Mouse (Mus musculus): Measurements from ENCODE around the gene Osbpl5. TPM values are rescaled to one million over a fixed set of nuclear protein-coding genes. Genes with fewer than 3 reads are reported as not detected.
"Not testable (repeated sequence)": the region's sequence is repeated elsewhere in the genome, so short reads cannot be mapped to it uniquely, and the experiment has no call there.

Osbpl5 gene
- polyA plus RNA-seq, 1 experiment from 2014 or later, result 29.9 TPM

DNA sequence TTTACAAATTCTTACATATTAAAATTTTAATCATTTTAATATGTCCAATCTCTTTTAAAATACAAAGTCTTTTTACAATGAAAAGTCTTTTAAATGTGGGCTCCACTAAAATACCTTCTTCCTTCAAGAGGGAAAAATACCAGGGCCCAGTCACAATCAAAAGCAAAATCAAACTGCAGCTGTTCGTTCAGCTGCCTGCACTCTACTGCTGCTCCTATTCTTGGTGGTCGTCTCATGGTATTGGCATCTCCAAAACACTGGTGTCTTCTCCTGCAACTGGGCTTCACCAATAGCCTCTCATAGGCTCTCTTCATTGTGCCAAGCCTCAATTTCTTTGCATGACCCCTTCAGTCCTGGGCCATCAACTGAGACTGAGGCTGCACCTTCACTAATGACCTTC is 93.3 kb downstream of the Osbpl5 start:
- WGBS, result 68% methylated on average over 2 of the region's 2 CpGs
- Histone ChIP-seq H3K27me3 (ENCODE audit: control insufficient read depth, insufficient read depth, low read length) (no peaks in the 10 kb centered on the region), H3K4me2 (replicated peaks; ENCODE audit: low read depth) (no peak overlapping the region), H3K4me1 (replicated peaks; ENCODE audit: control insufficient read depth, insufficient read depth) (no peaks in the 10 kb centered on the region), H3K4me3 (ENCODE audit: low read depth, low read length) (no peak overlapping the region), H3K27ac (replicated peaks) (no peak overlapping the region), H3K9ac (ENCODE audit: low read length) (no peak overlapping the region), H3K36me3 (ENCODE audit: control insufficient read depth, insufficient read depth, low read length) (no peaks in the 10 kb centered on the region), H3K9me3 (ENCODE audit: control insufficient read depth, low read length) (no peaks in the 10 kb centered on the region)
- ATAC-seq (ENCODE audit: low FRiP score, low TSS enrichment) (no peak), DNase-seq (ENCODE audit: low spot score) (no peak)
- no peak for TF ChIP-seq EP300 (optimal IDR thresholded peaks at IDR 0.05)
- no peak for TF ChIP-seq CTCF (IDR thresholded peaks at IDR 0.05; ENCODE audit: low read depth)

DNA sequence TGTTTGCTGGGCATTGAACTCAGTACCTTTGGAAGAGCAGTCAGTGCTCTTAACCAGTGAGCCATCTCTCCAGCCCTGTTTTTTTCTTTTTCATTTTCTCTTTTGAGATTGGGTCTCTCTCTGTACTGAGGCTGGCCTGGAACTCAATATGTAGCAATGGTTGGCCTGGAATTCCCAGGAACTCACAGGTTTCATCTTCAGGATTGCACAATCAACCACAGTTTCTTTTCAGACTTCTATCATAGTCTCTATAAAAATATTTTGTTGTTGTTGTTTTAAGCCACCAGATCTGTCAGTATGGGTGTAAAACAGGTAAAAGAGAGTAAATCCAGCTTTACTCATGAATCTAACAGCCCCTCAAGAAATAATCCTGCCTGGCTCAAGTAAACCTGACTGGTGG is 96.0 kb downstream of the Osbpl5 start:
- Histone ChIP-seq H3K9ac (ENCODE audit: low read length) (no peak overlapping the region), H3K27ac (replicated peaks) (no peak overlapping the region), H3K27me3 (ENCODE audit: control insufficient read depth, insufficient read depth, low read length) (no peaks in the 10 kb centered on the region), H3K4me1 (replicated peaks; ENCODE audit: control insufficient read depth, insufficient read depth) (no peaks in the 10 kb centered on the region), H3K9me3 (ENCODE audit: control insufficient read depth, low read length) (no peaks in the 10 kb centered on the region), H3K4me3 (ENCODE audit: low read depth, low read length) (no peak overlapping the region), H3K4me2 (replicated peaks; ENCODE audit: low read depth) (no peak overlapping the region), H3K36me3 (ENCODE audit: control insufficient read depth, insufficient read depth, low read length) (no peaks in the 10 kb centered on the region)
- TF ChIP-seq EP300 (optimal IDR thresholded peaks at IDR 0.05), result no peak
- TF ChIP-seq CTCF (IDR thresholded peaks at IDR 0.05; ENCODE audit: low read depth), result no peak
- ATAC-seq (ENCODE audit: low FRiP score, low TSS enrichment), result no peak
- no peak for DNase-seq (ENCODE audit: low spot score)

DNA sequence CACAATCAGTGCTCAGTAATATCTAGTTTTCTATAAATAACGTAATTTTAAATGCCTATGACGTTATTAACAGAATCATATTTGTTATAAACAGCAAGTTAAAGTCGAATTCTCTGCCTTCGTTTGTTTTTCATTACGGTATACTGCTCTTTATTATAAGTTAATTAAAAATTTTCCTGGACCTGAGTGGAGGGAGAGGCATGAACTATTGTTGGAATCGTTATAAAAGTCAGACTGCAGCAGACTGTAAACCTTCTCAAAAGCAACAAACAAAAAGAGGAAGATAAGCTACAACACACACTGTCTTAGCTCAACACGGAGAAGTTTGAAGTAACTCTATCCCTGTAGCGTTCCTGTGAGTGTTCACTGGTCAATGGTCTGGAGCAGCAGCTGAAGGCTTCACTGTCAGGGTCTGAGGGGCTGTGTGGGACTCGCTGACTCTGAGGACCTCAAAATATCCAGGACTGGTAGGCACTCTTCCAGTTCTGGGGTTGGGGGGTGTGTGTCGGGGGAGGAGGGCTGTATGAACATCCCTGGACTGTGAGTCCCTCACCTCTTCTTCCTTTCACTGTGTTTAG is 106.9 kb downstream of the Osbpl5 start:
- not testable (repeated sequence) for H3K9me3 ChIP-seq (ENCODE audit: control insufficient read depth, low read length); ATAC-seq (ENCODE audit: low FRiP score, low TSS enrichment)

DNA sequence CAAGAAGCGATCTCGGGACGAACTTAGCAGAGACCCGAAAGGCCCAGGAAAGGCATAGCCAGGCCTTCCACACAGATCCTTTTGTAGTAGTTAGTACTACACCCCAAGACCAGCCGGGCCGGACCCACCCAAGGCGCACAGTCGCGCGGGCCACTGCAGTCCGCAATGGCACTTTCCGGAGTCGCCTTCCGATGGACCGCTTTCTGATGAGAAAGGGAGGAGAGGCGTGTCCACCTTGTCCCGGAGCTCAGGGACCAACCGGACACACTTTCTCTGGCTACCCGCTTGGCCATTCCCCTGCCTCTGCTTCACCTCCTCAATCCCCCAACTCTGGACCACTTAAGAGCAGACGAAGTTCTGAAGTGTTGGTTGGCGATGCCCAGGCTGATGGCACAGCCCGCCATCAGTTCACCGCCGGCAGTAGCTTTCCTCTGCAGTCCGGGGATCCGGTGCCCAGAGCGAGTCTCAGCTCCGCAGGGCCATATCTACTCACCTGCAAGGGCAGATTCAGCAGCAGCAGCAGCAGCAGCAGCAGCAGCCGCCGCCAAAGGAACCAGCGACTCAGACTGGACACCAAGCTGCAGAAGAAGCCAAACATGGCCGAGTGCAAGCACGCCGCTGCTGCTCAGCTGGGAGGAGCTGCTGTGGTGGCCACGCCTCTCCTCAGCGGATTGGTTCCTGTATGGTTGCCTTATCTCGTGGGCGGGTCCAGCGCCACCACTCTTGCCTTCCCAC is 107.6 kb downstream of the Osbpl5 start, which contains the start of gene Tnfrsf22:
Gene Tnfrsf22 (minus strand): TSS at position 628 of the 735 bp plus-strand sequence.
- Histone ChIP-seq H3K4me3 (ENCODE audit: low read depth, low read length) (peak within 1 kb of the TSS; percentile 55), H3K36me3 (ENCODE audit: control insufficient read depth, insufficient read depth, low read length) (no peaks in the 10 kb centered on the region), H3K4me2 (replicated peaks; ENCODE audit: low read depth) (peak within 1 kb of the TSS; percentile 88), H3K27me3 (ENCODE audit: control insufficient read depth, insufficient read depth, low read length) (no peaks in the 10 kb centered on the region), H3K9me3 (ENCODE audit: control insufficient read depth, low read length) (no peaks in the 10 kb centered on the region), H3K27ac (replicated peaks) (no peak within 1 kb of the TSS), H3K4me1 (replicated peaks; ENCODE audit: control insufficient read depth, insufficient read depth) (no peaks in the 10 kb centered on the region), H3K9ac (ENCODE audit: low read length) (peak within 1 kb of the TSS; percentile 64)
- 0 out of 2 replicates have a peak, but pooled peaks have one; percentile 21 for TF ChIP-seq CTCF (IDR thresholded peaks at IDR 0.05; ENCODE audit: low read depth)
- TF ChIP-seq EP300 (optimal IDR thresholded peaks at IDR 0.05), result no peak
- DNase-seq (ENCODE audit: low spot score) (peak; percentile 85), ATAC-seq (ENCODE audit: low FRiP score, low TSS enrichment) (peak; percentile 94)
- 3% methylated on average over 39 of the region's 39 CpGs for WGBS

More for the DNA sequence above, 106.9 kb downstream of the Osbpl5 start:
- not testable (repeated sequence) for H3K27ac ChIP-seq (replicated peaks); H3K9ac ChIP-seq (ENCODE audit: low read length); H3K27me3 ChIP-seq (ENCODE audit: control insufficient read depth, insufficient read depth, low read length); H3K36me3 ChIP-seq (ENCODE audit: control insufficient read depth, insufficient read depth, low read length); DNase-seq (ENCODE audit: low spot score); H3K4me1 ChIP-seq (replicated peaks; ENCODE audit: control insufficient read depth, insufficient read depth)
- 51% methylated on average over 10 of the region's 10 CpGs for WGBS
- peak overlapping the region; percentile 88; the same call in 1 of the 2 replicates for H3K4me2 ChIP-seq (replicated peaks; ENCODE audit: low read depth)
- peak overlapping the region; percentile 55 for H3K4me3 ChIP-seq (ENCODE audit: low read depth, low read length)

DNA sequence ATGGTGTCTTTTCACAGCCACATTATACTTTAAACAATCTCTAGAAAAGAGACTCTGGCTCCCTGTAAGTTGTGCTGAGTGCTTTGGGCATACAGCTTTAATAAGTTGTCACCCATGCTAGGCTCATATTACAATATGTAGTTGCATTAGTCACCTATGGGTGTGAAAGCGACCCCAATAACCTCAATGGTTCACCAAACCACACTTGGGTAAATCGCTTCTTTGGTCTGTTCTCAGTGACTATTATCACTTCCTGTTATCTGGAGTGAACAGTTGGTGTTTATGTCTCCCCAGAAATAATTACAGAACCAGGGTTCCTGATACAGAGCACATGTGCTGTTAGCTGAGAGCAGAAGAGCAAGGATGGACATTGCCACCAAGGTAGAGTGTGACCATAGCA is 112.8 kb downstream of the Osbpl5 start:
- not testable (repeated sequence) for H3K27me3 ChIP-seq (ENCODE audit: control insufficient read depth, insufficient read depth, low read length); H3K4me1 ChIP-seq (replicated peaks; ENCODE audit: control insufficient read depth, insufficient read depth); ATAC-seq (ENCODE audit: low FRiP score, low TSS enrichment); DNase-seq (ENCODE audit: low spot score); H3K4me2 ChIP-seq (replicated peaks; ENCODE audit: low read depth); H3K9me3 ChIP-seq (ENCODE audit: control insufficient read depth, low read length); H3K4me3 ChIP-seq (ENCODE audit: low read depth, low read length); H3K9ac ChIP-seq (ENCODE audit: low read length); H3K36me3 ChIP-seq (ENCODE audit: control insufficient read depth, insufficient read depth, low read length); H3K27ac ChIP-seq (replicated peaks)
- WGBS, result 89% methylated on average over 2 of the region's 2 CpGs

Small RNA genes within 50 kb of the gene (microRNA-seq; reads per million reads assigned to microRNA genes)
- not detected for gene Gm22064

Other genes with a start within 250 kb of the Osbpl5 start
- gene Nap1l4, start 207.9 kb downstream of the Osbpl5 start, polyA plus RNA-seq (2015; fragmentation: Nextera tagmentation; extraction: Ambion mirVana), result 98.5 and 99.4 TPM in 2 replicates
- 45.5 and 53.7 TPM in 2 replicates for gene Cars, start 156.9 kb downstream of the Osbpl5 start, polyA plus RNA-seq (2015; fragmentation: Nextera tagmentation; extraction: Ambion mirVana)
- gene Tnfrsf26, start 128.3 kb downstream of the Osbpl5 start, polyA plus RNA-seq (2015; fragmentation: Nextera tagmentation; extraction: Ambion mirVana), result 0.13 and 0.17 TPM in 2 replicates
- 3.9 and 4.7 TPM in 2 replicates for gene Tnfrsf22, start 107.3 kb downstream of the Osbpl5 start, polyA plus RNA-seq (2015; fragmentation: Nextera tagmentation; extraction: Ambion mirVana)
- 2.9 and 4.0 TPM in 2 replicates for gene Tnfrsf23, start 71.1 kb downstream of the Osbpl5 start, polyA plus RNA-seq (2015; fragmentation: Nextera tagmentation; extraction: Ambion mirVana)
- not detected in 2 replicates for gene Mrgprg, start 10.0 kb upstream of the Osbpl5 start, polyA plus RNA-seq (2015; fragmentation: Nextera tagmentation; extraction: Ambion mirVana)
- gene Mrgpre, start 27.5 kb upstream of the Osbpl5 start, polyA plus RNA-seq (2015; fragmentation: Nextera tagmentation; extraction: Ambion mirVana), result 0.55 and 0.63 TPM in 2 replicates
- gene Nadsyn1, start 65.9 kb upstream of the Osbpl5 start, polyA plus RNA-seq (2015; fragmentation: Nextera tagmentation; extraction: Ambion mirVana), result 8.5 and 9.2 TPM in 2 replicates
- gene Dhcr7, start 66.2 kb upstream of the Osbpl5 start, polyA plus RNA-seq (2015; fragmentation: Nextera tagmentation; extraction: Ambion mirVana), result 23.9 and 27.1 TPM in 2 replicates
- 0.07 TPM in 1 of 2 replicates, not detected in the other for gene Gm498, start 109.9 kb upstream of the Osbpl5 start, polyA plus RNA-seq (2015; fragmentation: Nextera tagmentation; extraction: Ambion mirVana)
- 0.68 and 0.69 TPM in 2 replicates for gene Shank2, start 244.9 kb upstream of the Osbpl5 start, polyA plus RNA-seq (2015; fragmentation: Nextera tagmentation; extraction: Ambion mirVana)

Data from stomach, postnatal 0 days (tissue).